Mouse (Mus musculus): ENCODE data around the gene Spty2d1.

DNA sequence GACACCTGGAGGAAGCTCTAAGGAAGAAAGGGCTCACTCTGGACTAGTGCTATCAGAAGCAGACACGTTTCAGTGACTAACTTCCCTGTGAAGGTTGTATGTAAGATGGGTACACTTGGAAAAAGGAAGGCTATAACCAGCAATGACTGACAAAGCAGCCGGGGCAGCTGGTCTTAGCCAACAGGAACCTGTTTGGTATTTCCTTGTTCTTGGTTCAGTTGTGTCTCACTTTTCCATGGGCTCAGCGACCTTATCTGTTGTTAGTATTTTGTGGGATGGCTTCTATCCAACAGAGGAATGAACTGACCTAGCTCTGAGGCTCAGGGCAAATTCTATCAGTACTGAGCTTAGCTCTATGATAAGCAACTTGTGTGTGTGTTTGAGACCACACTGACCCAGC lies 47.2 kb downstream of the Spty2d1 start:
- no peak for TF ChIP-seq CTCF (IDR thresholded peaks at IDR 0.05)
- TF ChIP-seq EP300 (IDR thresholded peaks at IDR 0.05), result no peak

All from lung, postnatal 0 days (tissue).